Mouse (Mus musculus): ENCODE data around the gene Zc3h4.

Zc3h4 gene

DNA sequence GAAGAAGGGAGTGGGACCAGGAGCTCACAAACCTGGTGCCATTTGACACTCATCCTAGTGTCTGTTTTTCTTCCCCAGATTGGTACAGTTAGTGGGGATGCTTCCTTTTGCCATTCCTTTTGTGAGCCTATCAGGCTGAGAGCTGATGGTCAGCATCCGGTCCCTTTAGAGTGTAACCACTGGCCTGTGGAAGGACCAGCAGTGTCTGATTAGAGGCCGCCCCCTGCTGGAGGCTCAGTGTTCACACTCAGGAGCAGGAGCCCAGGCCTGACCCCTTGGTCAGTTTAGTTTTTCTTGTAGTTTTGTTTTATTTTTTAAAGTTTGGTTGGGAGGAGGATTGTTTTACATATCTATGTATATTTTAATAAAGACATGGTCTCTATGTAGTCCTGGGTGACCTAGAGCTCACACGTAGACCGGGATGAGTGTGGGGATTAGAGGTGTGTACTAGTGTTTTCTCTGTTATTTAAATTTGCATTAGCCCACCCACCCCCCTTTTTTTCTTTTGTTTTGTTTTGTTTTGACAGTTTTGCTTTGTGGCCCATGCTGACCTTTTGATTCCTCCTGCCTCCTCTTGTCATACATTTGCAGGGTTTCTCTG lies 25.5 kb downstream of the Zc3h4 start:
- WGBS: 55% methylated on average over 4 of the region's 4 CpGs

DNA sequence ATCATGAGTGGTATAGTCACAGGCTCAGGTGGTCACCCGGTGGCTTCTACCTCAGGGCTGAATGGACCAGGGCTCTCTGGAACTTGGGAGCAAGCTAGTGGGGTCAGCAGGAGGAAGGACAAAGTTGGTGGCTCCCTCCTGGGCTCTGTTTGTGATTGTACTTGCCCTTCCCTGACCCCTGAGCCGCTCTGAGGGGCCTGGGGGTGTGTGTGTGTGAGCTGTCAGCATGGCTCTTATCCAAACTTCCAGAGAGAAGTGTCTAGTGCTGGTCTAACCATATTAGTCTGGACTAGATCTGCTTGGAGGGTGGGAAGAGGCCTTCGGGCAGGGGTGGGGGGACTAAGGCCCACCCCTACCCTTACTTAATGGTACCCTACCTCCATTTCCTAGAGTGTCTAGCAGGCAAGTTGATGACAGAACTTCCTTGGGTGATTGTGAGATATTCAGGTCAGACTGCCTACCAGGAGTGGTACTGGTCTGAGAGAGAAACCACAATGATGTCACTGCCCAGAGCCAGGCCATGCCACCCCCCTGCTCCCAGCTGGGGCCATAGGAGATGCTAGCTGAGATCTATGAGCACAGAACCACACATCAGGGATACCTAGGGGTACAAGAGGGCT lies 32.8 kb downstream of the Zc3h4 start:
- WGBS: 81% methylated on average over 3 of the region's 3 CpGs

DNA sequence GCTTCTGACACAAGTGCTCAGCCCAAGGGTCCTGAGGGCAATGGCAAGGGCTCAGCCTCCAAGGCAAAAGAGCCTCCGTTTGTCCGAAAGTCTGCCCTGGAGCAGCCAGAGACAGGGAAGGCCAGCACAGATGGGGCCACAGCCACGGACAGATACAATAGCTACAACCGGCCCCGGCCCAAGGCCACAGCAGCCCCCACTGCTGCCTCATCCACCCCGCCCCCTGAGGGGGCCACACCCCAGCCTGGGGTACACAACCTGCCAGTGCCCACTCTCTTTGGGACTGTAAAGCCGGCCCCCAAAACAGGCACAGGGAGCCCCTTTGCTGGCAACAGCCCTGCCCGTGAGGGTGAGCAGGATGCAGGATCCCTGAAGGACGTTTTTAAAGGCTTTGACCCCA lies 34.4 kb downstream of the Zc3h4 start:
- WGBS: 87% methylated on average over 9 of the region's 9 CpGs

DNA sequence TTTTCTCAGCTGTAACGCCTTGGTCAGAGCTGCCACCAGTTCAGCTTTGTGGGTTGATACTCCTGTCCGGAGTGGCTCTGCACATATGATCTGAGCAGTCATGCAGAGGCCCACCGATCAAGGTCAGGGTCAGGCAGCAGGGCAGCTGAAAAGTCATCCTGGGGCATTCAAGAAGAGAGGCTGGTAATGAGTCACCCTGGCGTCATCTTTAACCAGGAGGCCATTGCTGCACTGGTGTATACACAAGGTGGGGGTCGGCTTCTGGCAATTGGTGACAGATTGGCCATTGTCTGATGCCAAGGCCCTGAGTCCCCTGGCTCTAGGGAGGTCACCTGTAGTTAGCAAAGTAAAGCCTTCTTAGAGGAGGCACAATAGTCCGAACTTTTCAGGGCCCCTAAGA lies 50.9 kb downstream of the Zc3h4 start:
- WGBS: 85% methylated on average over 6 of the region's 6 CpGs

DNA sequence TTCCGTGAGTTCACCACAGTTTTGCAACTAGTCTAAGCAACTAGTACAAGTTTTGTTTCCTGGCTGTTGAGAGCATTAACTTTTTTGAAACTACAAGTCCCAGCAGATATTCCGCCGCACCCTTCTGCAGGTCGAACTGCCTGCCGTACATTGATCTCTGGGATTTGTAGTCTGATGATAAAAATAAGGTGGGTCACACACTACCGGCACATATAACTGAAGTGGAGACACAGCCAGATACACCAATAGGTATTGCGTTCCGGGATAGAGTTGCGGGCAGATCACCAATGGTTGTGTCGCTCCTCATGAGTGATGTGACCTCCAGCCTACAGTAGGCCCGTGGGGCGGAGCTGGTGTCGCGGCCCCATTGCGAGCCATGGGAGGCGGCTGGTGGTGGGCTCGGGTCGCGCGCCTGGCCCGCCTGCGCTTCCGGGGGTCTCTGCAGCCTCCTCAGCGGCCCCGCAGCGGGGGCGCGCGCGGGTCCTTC lies 51.9 kb downstream of the Zc3h4 start, which contains the start of gene Tmem160:
Gene Tmem160 (plus strand): TSS at position 193 of the 487 bp plus-strand sequence.
- WGBS: 1% methylated on average over 30 of the region's 30 CpGs

DNA sequence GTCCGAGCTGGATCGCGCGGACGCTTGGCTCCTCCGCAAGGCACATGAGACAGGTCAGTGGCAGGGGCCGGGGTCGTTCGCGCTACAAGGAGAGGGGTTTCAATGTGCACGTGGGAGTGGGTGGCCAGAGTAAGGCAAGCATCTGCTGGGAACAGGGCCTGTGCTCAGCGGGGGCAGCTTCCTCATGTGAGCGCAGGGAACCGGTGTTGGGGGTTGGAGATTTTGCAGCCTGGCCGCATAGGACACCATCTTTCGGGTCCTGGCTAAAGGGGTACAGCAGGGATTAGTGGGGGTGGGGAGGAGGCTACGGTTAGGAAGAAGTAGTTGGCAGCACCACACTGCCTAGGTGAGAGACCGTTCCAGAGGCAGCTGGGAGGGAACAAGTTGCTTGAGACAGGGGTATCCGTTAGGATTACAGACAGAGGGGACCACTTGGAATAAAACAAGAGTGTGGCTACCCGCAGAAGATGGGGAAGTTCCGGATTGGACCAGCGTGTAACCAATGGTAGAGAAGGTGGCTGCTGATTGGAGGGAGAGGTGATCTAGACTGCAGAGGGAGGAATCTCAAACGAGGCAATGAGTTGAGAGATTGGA lies 52.5 kb downstream of the Zc3h4 start:
- WGBS: under 1% methylated on average over 23 of the region's 23 CpGs

DNA sequence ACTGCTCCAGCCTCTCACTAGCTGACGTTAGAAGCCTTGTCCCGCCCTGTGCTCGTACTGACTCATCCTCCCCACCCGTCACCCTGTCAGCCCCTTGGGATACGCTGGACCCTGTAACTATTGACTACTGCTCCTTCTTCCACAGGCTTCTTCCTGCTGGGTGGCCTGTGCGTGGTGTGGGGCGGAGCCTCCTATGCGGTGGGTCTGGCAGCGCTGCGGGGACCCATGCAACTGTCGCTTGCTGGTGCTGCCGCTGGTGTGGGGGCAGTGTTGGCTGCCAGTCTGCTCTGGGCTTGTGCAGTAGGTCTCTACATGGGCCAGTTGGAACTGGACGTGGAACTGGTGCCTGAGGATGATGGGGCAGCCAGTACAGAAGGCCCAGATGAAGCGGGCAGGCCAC lies 54.3 kb downstream of the Zc3h4 start:
- 93% methylated on average over 14 of the region's 14 CpGs for WGBS

DNA sequence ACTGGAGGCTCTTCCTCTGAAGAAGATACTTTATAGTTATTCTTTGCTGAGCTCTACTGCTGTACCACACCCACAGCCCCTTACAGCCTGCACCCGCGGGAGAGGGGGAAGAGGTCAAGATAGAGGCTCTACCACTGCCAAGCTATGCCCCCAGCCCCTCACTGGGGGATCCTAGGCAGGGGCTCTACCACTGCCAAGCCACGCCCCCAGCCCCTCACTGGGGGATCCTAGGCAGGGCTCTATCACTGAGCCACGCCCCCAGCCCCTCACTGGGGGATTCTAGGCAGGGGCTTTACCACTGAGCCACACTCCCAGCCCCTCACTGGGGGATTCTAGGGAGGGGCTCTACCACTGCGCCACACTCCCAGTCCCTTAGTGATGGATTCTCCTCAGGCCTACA lies 55.6 kb downstream of the Zc3h4 start:
- 85% methylated on average over 5 of the region's 5 CpGs for WGBS

DNA sequence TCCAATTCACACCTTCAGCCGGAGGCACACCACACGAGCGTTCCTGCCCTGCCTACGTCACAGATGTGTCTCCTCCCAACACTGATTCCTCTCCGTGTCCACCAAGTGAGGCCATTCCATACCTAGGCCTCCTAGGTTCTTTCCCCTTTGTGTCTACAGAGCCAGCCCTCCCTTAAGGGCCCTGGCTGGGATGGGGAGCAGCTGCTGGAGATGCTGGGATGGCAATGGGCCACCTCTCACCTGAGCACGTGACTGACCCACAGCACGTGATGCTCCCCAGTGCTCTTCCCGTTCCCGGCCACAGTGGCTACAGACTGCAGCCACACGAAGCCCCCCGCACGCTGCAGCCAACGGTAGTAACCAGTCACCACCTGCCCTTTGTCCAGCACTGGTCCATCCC lies 59.9 kb downstream of the Zc3h4 start:
- 67% methylated on average over 13 of the region's 13 CpGs for WGBS

DNA sequence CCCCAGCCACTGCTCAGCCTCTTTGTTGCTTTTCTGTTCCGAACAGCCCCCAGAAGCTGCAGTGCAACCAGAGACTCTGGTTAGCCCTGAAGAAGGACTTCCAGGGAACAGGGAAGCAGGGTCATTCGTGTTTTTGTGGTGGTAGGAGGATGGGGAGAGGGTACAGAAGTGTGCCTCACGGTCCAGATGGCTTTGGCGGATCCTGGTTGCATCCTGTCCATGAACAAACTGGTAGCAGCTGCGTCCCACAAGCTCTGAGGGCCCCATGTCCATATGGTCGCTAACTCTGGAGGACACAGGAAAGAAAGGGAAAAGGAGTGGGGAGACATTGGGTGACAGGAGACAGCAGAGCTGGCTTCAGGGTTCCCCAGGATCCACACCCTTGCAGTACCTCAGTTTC lies 60.4 kb downstream of the Zc3h4 start:
- 60% methylated on average over 6 of the region's 6 CpGs for WGBS

DNA sequence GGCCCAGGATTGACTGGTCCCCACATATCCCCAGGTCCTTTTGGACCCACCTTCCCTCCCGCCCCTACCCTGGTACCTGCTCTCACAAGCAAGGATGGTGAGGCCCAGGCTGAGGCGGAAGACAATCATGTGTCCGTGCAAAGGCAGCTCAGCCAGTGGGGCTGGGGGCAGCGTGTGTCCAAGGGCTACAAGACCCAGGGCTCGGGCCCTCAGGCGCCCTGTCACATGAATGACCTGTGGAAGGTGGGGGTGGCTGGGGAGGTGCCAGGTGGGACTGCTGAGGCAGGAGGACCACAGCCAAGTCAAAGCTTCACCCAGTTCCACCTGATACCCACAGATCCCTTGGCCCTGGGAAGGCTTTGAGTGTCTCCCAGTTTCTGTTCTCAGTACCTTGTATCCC lies 61.0 kb downstream of the Zc3h4 start:
- 86% methylated on average over 6 of the region's 6 CpGs for WGBS

DNA sequence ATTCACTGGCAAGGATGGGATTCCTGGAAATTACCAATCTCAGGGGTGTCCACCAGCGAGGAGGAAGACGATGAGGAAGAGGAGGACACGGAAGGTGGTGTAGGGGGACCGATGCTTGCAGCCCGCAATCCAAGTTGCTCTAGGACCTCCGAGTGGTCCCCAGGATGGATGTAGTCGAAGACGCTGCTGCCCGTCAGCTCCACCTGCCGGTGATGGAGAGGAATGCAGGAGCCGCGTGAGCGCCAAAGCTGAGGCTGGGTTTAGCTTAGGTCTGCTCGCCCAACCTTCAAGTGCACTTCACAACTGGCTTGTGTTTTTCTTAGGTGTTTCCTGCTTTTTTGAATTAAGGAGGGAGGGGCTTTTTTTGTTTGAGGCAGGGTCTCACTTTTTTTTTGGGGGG lies 62.5 kb downstream of the Zc3h4 start:
- WGBS: 1% methylated on average over 14 of the region's 14 CpGs

DNA sequence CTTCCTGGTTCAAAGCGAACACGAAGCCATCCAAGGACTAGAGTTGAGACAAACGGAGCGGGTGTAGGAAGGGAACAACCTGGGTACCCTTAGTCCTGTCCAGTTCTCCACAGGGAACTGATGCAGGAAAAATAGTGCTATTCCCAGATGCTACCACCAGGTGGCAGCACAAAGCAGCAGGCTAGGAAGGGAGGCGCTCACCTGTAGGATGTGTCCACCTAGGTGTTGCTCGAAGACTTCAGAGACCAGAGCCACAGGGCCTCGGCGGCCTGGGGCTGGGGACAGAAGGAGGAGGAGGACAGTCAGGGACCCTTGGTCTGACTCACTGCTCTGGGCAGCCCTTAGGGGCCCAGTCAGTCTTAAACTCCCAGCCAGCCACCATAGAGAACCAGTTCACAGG lies 64.5 kb downstream of the Zc3h4 start:
- WGBS: 10% methylated on average over 8 of the region's 8 CpGs

DNA sequence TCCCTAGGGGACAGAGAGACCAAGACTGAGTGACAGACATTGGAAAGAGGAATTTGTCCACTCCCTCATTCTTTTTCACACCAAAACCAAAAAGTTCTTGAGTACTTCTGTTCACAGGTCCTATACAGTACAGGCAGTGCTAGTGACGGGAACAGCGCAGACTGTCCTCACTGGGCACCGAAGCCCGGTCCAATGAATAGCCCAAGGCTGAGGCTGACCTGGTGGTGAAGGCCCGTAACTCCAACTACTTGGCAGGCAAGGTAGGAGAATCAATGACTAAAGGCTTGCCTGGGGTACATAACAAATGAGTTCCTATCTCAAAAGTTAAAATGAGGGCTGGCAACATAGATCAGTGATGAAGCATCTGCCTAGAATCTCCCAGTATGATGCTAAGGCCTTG lies 64.9 kb downstream of the Zc3h4 start:
- WGBS: 95% methylated on average over 5 of the region's 5 CpGs

DNA sequence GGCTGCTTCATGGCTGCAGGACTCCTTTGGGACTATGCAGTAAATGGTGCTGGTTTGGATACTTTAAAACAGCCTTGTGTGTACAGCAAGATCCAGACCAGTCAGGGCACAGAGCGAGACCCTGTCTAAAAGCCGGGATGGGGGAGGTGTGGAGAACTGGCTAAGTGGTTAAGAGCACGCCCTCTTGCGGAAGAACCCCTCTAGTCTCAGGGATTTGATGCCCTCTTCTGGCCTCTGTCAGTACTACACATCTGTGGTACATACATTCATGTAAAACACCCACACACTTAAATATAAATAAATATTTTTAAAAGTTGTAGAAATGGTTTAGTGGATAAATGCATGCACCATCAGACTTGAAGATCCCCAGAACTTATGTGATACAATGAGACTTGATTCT lies 65.9 kb downstream of the Zc3h4 start:
- WGBS: 67% methylated on average over 4 of the region's 4 CpGs

DNA sequence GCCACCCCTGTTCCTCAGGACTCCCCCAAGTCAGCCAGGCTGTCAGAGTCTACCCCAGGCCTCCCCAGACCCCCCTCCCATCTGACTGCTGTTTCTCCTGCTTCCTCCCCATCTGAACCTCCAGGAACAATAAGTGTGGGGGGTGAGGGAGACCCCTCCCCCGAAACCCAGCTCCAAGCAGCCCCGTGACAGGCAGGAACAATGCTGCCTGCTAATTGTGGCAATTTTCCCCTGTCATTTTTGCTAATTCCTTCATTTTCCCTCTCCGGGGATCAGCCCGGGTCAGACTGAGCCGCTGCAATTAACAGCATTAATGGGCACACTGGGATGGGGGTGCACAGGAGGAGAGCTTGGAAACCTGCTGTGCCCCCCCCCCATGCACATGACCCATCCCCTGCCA lies 67.4 kb downstream of the Zc3h4 start:
- WGBS: 13% methylated on average over 5 of the region's 5 CpGs

DNA sequence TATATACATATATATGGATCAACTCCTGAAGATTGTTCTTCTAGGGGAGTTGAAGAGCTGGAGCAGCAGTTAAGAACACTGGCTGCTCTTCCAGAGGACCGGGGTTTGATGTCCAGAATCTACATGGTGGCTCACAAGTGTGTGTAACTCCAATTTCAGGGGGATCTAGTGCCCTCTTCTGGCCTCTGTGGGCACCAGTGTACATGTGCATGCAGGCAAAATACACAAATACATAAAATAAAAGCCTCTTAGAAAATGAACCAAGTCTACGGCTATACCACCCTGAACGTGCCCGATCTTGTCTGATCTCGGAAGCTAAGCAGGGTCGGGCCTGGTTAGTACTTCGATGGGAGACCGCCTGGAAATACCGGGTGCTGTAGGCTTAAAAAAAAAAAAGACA lies 70.8 kb downstream of the Zc3h4 start:
- 57% methylated on average over 9 of the region's 9 CpGs for WGBS

DNA sequence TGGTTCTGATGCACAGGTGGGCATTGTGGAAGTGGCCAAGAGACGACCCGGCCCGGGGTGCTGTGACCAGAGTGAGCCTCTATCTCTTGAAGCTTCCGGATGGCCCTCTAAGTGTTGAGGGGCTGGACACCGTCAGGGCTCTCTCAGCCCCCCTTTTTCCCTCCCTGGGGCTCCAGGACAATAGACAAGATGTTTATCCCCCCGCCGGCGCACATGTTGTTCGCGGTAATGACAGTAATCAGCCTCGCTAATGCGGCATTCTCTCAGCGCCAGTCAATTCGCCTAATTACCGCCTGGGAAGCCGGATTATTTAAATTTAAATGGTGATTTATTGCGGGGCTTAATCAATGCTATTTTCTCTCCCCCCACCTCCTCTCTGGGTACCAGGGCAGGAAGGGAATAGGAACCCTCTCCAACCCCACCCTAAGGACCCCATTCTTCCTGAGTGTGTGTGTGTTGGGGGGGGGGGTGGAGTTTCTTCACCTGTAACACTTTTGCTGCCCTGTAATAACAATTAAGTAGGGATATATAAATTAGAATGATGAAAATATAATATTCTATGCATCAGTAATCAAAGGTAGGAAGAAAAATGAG lies 71.5 kb downstream of the Zc3h4 start:
- 36% methylated on average over 17 of the region's 17 CpGs for WGBS

DNA sequence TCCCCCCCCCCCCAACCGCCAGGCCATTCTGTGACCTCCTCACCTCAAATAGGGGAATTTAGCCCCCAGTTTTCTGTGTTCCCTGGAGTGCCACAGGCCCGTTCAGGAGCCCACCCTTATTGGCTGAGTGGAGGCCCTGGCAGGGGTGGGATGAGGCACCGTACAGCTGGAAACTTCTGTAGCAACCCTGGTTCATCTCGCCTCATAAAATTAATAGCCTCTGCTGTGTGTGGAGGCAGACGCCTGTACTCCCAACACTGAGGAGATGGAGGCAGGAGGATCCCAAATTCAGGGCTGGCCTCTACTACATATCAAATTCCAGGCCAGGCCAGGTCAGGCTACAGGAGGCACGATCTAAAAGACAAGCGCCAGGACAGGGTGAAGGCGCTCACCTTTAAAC lies 73.1 kb downstream of the Zc3h4 start:
- WGBS: 85% methylated on average over 8 of the region's 8 CpGs

DNA sequence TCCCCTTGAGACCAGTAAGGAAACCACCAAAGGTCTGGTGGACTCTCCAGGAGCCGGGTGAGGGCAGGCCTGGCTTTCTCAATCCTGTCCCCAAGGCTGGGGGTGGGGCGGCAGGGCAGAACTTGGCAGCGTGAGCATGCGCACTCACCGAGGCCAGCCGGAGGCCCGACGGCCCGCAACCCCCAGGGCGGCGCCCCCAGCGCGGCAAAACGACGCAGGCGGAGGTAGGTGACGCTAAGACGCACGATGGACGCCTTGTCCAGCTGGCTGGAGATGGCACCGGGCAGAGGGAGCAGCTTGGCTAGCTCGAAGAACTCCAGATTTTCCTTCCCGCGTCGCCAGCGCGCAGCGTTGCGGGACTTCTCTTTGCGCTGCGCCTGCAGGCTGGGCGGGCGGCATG lies 73.7 kb downstream of the Zc3h4 start:
- 15% methylated on average over 33 of the region's 33 CpGs for WGBS

DNA sequence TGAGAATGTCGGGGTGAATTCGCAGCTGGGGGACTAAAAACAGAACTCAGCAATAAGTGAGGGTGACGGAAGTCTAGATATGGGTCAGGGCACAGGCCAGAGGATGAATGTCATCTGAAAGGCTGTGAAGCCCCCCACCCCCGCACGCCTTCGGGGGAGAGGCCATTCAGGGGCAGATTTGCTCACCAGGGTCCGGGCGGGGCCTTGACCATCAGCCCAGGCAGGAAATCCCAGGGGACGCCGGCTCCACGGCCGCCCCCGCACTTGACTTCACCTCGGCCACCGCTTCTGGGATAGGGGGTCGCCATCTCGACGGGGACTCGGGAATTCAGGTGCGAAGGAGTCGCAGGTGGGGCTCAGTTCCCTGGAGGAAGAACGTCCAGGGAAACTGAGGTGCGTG lies 74.6 kb downstream of the Zc3h4 start:
- WGBS: 4% methylated on average over 23 of the region's 23 CpGs

DNA sequence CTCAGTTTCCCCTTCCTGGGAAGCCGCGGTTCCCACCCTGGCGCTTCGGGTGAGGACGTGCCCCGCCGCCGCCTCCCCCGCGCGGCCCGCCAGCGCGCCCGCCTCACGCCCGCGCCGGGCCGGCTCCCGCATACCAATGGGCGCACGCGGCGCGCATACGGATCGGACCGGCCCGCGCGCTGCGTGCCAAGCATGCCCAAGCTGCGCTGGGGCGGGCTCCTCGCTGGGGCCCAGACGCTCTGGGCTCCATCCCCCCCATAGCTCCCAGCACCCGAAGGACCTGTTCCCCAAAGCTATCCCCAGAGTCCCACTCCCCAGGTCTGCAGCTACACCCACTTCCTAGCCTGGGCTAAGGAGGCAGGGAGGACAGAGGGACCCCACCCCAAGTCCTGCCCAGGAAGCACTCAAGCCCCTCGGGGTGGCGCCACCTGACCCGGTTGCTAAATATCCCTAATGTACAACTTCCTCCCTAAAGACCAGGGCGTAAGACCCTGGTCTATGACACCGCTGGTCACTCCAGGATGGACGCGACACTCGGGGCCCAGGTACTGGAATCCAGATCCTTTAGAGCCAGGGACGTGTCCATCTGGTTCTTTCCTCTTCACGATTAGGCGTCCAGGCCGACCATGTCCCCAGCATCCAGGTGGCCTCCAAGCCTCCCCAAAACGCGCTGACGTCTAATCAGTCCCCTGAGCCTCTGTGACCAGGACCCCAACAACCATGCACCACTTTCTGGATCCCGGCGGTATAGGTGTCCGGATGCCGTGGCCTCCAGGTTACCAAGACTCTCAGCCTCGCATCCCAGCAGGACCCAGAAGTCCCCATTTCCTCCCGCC lies 75.3 kb downstream of the Zc3h4 start:
- WGBS: 2% methylated on average over 59 of the region's 59 CpGs

Data from cerebral cortex, adult 2 months (tissue).